Mouse (Mus musculus) Patski (cell line): ENCODE results near the gene Svs5. TPM values are rescaled to one million over a fixed set of nuclear protein-coding genes. Genes with fewer than 3 reads are reported as not detected.
A peak's percentile ranks its signal among the peaks of the same experiment; 100 is the strongest.

Experiments used
- ATAC-seq: fragments of 100-300 bp; one replicate; pipeline ENCODE4 v1.8.0; 2021
- CTCF ChIA-PET: fragments of 350-600 bp; sonication (Branson Sonifier 250); formaldehyde crosslinking; loops from one replicate; lab custom pipeline; 2022; ENCODE audit warnings: inconsistent platforms; lab: Charles Lee
- POLR2A ChIA-PET: fragments of 350-600 bp; sonication (Branson Sonifier 250); formaldehyde crosslinking; loops from one replicate; lab custom pipeline; 2022; ENCODE audit warnings: antibody characterized with exemption, inconsistent platforms; lab: Charles Lee
- DNase-seq: peaks from one replicate; pipeline ENCODE4 v3.0.0-alpha.2; 2011; ENCODE audit warnings: low read depth, low spot score
- H3K27me3 ChIP-seq: fragments of 371-371 bp; one replicate; pipeline ENCODE4 v1.5.1; 2021
- CTCF ChIP-seq: fragments of 100-300 bp; IDR thresholded peaks from one replicate; pipeline ENCODE4 v1.5.1; 2021
- in situ Hi-C: fragments of 300-500 bp; cut with MboI; formaldehyde crosslinking; loops from 3 replicates; pipeline ENCODE4 v1.11.1; 2018; ENCODE audit warnings: low pct_unique_long_range_greater_than_20kb, mixed read lengths
- polyA plus RNA-seq: library from polyadenylated mRNA; unstranded; gene quantifications from one replicate; pipeline ENCODE4 v1.2.3, GENCODE M21; 2021

The Svs5 gene
- polyA plus RNA-seq, 1 experiment from 2014 or later = not detected

GRCm38 (mm10) chr2:164356177-164356967 is 23.8 kb downstream of the Svs5 start:
- ChIA-PET CTCF (interaction anchor here (1.5 to 3.2 kb wide), 3 partner anchors 28 to 33 kb away, joined by 3 to 11 read pairs (median 4); partner anchors contain the start of gene Slpi), POLR2A (no interaction called here)
- no peaks in the 10 kb centered on the region for H3K27me3 ChIP-seq
- in situ Hi-C loops = no loop called here
- DNase-seq (peak; percentile 49), ATAC-seq (peak; percentile 37)
- no peak for TF ChIP-seq CTCF

- no peak for DNase-seq
- TF ChIP-seq CTCF = peak; percentile 61
- H3K27me3 ChIP-seq = no peaks in the 10 kb centered on the region
- in situ Hi-C loops = no loop called here
- ATAC-seq = no peak
- ChIA-PET CTCF (interaction anchor here (1.4 kb wide), 1 partner anchor 31 kb away, joined by 7 read pairs; the partner anchor contains the start of gene Slpi), POLR2A (no interaction called here)
Observed at GRCm38 (mm10) chr2:164358373-164358772, 25.8 kb downstream of the Svs5 start.

- ChIA-PET CTCF (interaction anchor here (0.7 to 1.6 kb wide), 2 partner anchors 28 to 51 kb away, joined by 3 to 5 read pairs; no protein-coding TSS in a partner anchor), POLR2A (no interaction called here)
- ATAC-seq = peak; percentile 45
- TF ChIP-seq CTCF = no peak
- peak; percentile 84 for DNase-seq
- no peaks in the 10 kb centered on the region for H3K27me3 ChIP-seq
- in situ Hi-C loops = no loop called here
Observed at GRCm38 (mm10) chr2:164359031-164359430, 26.5 kb downstream of the Svs5 start.

GRCm38 (mm10) chr2:164359668-164360067 is 27.1 kb downstream of the Svs5 start:
- DNase-seq (no peak), ATAC-seq (no peak)
- CTCF ChIA-PET = interaction anchor here (1.1 to 1.6 kb wide), 2 partner anchors 25 to 27 kb away, joined by 3 to 5 read pairs; no protein-coding TSS in a partner anchor
- in situ Hi-C loops = no loop called here
- no peaks in the 10 kb centered on the region for H3K27me3 ChIP-seq
- POLR2A ChIA-PET = no interaction called here
- no peak for TF ChIP-seq CTCF

GRCm38 (mm10) chr2:164360974-164361657 is 28.6 kb downstream of the Svs5 start:
- no peaks in the 10 kb centered on the region for H3K27me3 ChIP-seq
- ATAC-seq (no peak), DNase-seq (no peak)
- POLR2A ChIA-PET = no interaction called here
- in situ Hi-C loops = no loop called here
- CTCF ChIA-PET = interaction anchor here (1.5 kb wide), 1 partner anchor 181 kb away, joined by 4 read pairs; no protein-coding TSS in a partner anchor
- no peak for TF ChIP-seq CTCF

GRCm38 (mm10) chr2:164366947-164367346 is 34.4 kb downstream of the Svs5 start:
- TF ChIP-seq CTCF = no peak
- ChIA-PET CTCF (no interaction called here), POLR2A (no interaction called here)
- in situ Hi-C loops = no loop called here
- H3K27me3 ChIP-seq = no peaks in the 10 kb centered on the region
- ATAC-seq (no peak), DNase-seq (no peak)

GRCm38 (mm10) chr2:164368620-164369105 is 36.1 kb downstream of the Svs5 start:
- in situ Hi-C loops = no loop called here
- ChIA-PET CTCF (interaction anchor here (1.5 kb wide), 1 partner anchor 15 kb away, joined by 4 read pairs; no protein-coding TSS in a partner anchor), POLR2A (no interaction called here)
- DNase-seq (no peak), ATAC-seq (no peak)
- no peak for TF ChIP-seq CTCF
- no peaks in the 10 kb centered on the region for H3K27me3 ChIP-seq

GRCm38 (mm10) chr2:164371371-164371770 is 38.8 kb downstream of the Svs5 start:
- ChIA-PET POLR2A (no interaction called here), CTCF (interaction anchor here (1.3 kb wide), 1 partner anchor 18 kb away, joined by 4 read pairs; the partner anchor contains the start of gene Slpi)
- no peaks in the 10 kb centered on the region for H3K27me3 ChIP-seq
- no peak for ATAC-seq
- DNase-seq = no peak
- in situ Hi-C loops = no loop called here
- TF ChIP-seq CTCF = no peak

- ChIA-PET POLR2A (interaction anchor here (0.8 kb wide), 1 partner anchor 916 kb away, joined by 6 read pairs; no protein-coding TSS in a partner anchor), CTCF (interaction anchor here (1.3 kb wide), 1 partner anchor 16 kb away, joined by 4 read pairs; the partner anchor contains the start of gene Slpi)
- no peaks in the 10 kb centered on the region for H3K27me3 ChIP-seq
- no peak for ATAC-seq
- in situ Hi-C loops = no loop called here
- DNase-seq = no peak
- no peak for TF ChIP-seq CTCF
Observed at GRCm38 (mm10) chr2:164372408-164373053, 40.0 kb downstream of the Svs5 start.

- TF ChIP-seq CTCF = no peak
- no peaks in the 10 kb centered on the region for H3K27me3 ChIP-seq
- ChIA-PET CTCF (no interaction called here), POLR2A (no interaction called here)
- no peak for DNase-seq
- in situ Hi-C loops = no loop called here
- no peak for ATAC-seq
Observed at GRCm38 (mm10) chr2:164373187-164373586, 40.6 kb downstream of the Svs5 start.
